Mouse (Mus musculus): ENCODE measurements at regions not wholly inside any gene's neighbourhood (a gene's known extent, or its start where the extent isn't known, plus 50 kb on each side); places are given as distances from the start of the nearest gene placed in this dataset.

GRCm38 (mm10) chr2:128353457-128353856 lies 227.6 kb downstream of the Bcl2l11 start:
- Histone ChIP-seq H3K27ac (replicated peaks; ENCODE audit: insufficient read depth, low read depth, low read length) (no peak overlapping the region), H3K27me3 (ENCODE audit: control insufficient read depth, insufficient read depth, low read length) (no peaks in the 10 kb centered on the region), H3K9ac (ENCODE audit: low read depth, low read length) (no peak overlapping the region), H3K4me1 (ENCODE audit: control insufficient read depth, insufficient read depth, low read length) (no peaks in the 10 kb centered on the region), H3K79me2 (ENCODE audit: control insufficient read depth, insufficient read depth, low read length) (no peaks in the 10 kb centered on the region), H3K4me3 (ENCODE audit: insufficient read depth, low read depth, low read length) (no peak overlapping the region), H3K36me3 (ENCODE audit: control insufficient read depth, insufficient read depth, low read length) (no peaks in the 10 kb centered on the region)
- DNase-seq (ENCODE audit: extremely low read depth, low read depth, low spot score) = no peak
- TF ChIP-seq POLR2A (IDR thresholded peaks at IDR 0.05; ENCODE audit: extremely low read depth, insufficient read depth, low read length) = no peak
- TF ChIP-seq CTCF (IDR thresholded peaks at IDR 0.05; ENCODE audit: low read depth, low read length) = no peak
- 88% methylated on average over 3 of the region's 3 CpGs for whole genome bisulfite sequencing

GRCm38 (mm10) chr2:128356326-128356725 lies 230.5 kb downstream of the Bcl2l11 start:
- H3K27ac ChIP-seq (replicated peaks; ENCODE audit: insufficient read depth, low read depth, low read length) = no peak overlapping the region
- no peaks in the 10 kb centered on the region for H3K27me3 ChIP-seq (ENCODE audit: control insufficient read depth, insufficient read depth, low read length)
- H3K79me2 ChIP-seq (ENCODE audit: control insufficient read depth, insufficient read depth, low read length) = no peaks in the 10 kb centered on the region
- DNase-seq (ENCODE audit: extremely low read depth, low read depth, low spot score) = no peak
- TF ChIP-seq CTCF (IDR thresholded peaks at IDR 0.05; ENCODE audit: low read depth, low read length) (no peak), POLR2A (IDR thresholded peaks at IDR 0.05; ENCODE audit: extremely low read depth, insufficient read depth, low read length) (no peak)
- no peaks in the 10 kb centered on the region for H3K4me1 ChIP-seq (ENCODE audit: control insufficient read depth, insufficient read depth, low read length)
- no peak overlapping the region for H3K4me3 ChIP-seq (ENCODE audit: insufficient read depth, low read depth, low read length)
- 90% methylated on average over 4 of the region's 4 CpGs for WGBS
- H3K36me3 ChIP-seq (ENCODE audit: control insufficient read depth, insufficient read depth, low read length) = no peaks in the 10 kb centered on the region
- no peak overlapping the region for H3K9ac ChIP-seq (ENCODE audit: low read depth, low read length)

DNA sequence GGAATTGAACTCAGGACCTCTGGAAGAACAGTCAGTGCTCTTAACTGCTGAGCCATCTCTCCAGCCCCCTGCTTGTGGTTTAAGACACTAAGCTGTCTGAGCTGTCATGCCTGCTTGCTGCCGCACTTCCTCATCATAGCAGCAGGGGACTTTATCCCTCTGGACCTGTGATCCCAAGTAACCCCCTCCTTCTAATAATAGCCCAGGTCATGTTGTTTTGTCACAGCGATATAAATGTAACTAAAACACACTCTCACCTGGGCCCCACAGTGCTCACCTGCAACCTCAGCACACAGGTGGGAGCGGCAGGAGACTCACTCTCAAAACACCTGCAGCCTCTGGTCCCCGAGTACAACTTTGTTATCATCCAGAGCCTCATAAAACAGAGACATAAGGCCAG lies 231.9 kb upstream of the Spdye4c start:
- no peak overlapping the region for H3K4me3 ChIP-seq (ENCODE audit: insufficient read depth, low read depth, low read length)
- TF ChIP-seq CTCF (IDR thresholded peaks at IDR 0.05; ENCODE audit: low read depth, low read length) = no peak
- no peak for TF ChIP-seq POLR2A (IDR thresholded peaks at IDR 0.05; ENCODE audit: extremely low read depth, insufficient read depth, low read length)
- H3K36me3 ChIP-seq (ENCODE audit: control insufficient read depth, insufficient read depth, low read length) = no peaks in the 10 kb centered on the region
- H3K79me2 ChIP-seq (ENCODE audit: control insufficient read depth, insufficient read depth, low read length) = no peaks in the 10 kb centered on the region
- H3K9ac ChIP-seq (ENCODE audit: low read depth, low read length) = no peak overlapping the region
- no peak overlapping the region for H3K27ac ChIP-seq (replicated peaks; ENCODE audit: insufficient read depth, low read depth, low read length)
- 88% methylated on average over 4 of the region's 4 CpGs for WGBS
- no peaks in the 10 kb centered on the region for H3K4me1 ChIP-seq (ENCODE audit: control insufficient read depth, insufficient read depth, low read length)
- no peaks in the 10 kb centered on the region for H3K27me3 ChIP-seq (ENCODE audit: control insufficient read depth, insufficient read depth, low read length)
- no peak for DNase-seq (ENCODE audit: extremely low read depth, low read depth, low spot score)

DNA sequence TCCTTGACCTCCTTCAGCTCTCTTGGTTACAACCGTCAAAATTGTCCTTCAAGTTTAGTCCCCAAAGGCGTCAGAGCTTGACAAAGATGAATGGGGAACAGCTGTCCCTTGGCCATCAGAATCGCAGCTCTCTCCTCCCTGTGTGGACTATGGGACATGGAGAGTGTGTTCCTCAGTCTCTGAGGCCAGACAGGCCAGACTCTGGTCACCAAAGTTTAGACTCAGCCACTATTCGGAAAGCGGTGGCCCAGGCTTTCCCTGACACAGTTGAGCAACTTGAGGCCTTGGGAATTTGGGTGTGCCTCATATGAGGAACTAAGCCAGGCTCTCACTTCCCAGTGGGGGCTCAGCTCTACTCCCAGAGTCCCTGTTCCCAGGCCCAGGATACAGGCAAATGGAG lies 230.5 kb upstream of the Spdye4c start:
- TF ChIP-seq CTCF (IDR thresholded peaks at IDR 0.05; ENCODE audit: low read depth, low read length) (no peak), POLR2A (IDR thresholded peaks at IDR 0.05; ENCODE audit: extremely low read depth, insufficient read depth, low read length) (no peak)
- Histone ChIP-seq H3K4me3 (ENCODE audit: insufficient read depth, low read depth, low read length) (no peak overlapping the region), H3K36me3 (ENCODE audit: control insufficient read depth, insufficient read depth, low read length) (no peaks in the 10 kb centered on the region), H3K27ac (replicated peaks; ENCODE audit: insufficient read depth, low read depth, low read length) (no peak overlapping the region), H3K27me3 (ENCODE audit: control insufficient read depth, insufficient read depth, low read length) (no peaks in the 10 kb centered on the region), H3K79me2 (ENCODE audit: control insufficient read depth, insufficient read depth, low read length) (no peaks in the 10 kb centered on the region), H3K9ac (ENCODE audit: low read depth, low read length) (no peak overlapping the region), H3K4me1 (ENCODE audit: control insufficient read depth, insufficient read depth, low read length) (peaks cover 2% of the 10 kb centered on the region)
- DNase-seq (ENCODE audit: extremely low read depth, low read depth, low spot score) = no peak
- WGBS = 85% methylated on average over 5 of the region's 5 CpGs

- no peaks in the 10 kb centered on the region for H3K36me3 ChIP-seq (ENCODE audit: control insufficient read depth, insufficient read depth, low read length)
- TF ChIP-seq CTCF (IDR thresholded peaks at IDR 0.05; ENCODE audit: low read depth, low read length) (no peak), POLR2A (IDR thresholded peaks at IDR 0.05; ENCODE audit: extremely low read depth, insufficient read depth, low read length) (no peak)
- WGBS = 82% methylated on average over 1 of the region's 1 CpGs
- no peaks in the 10 kb centered on the region for H3K79me2 ChIP-seq (ENCODE audit: control insufficient read depth, insufficient read depth, low read length)
- H3K9ac ChIP-seq (ENCODE audit: low read depth, low read length) = no peak overlapping the region
- DNase-seq (ENCODE audit: extremely low read depth, low read depth, low spot score) = no peak
- no peak overlapping the region for H3K27ac ChIP-seq (replicated peaks; ENCODE audit: insufficient read depth, low read depth, low read length)
- no peak overlapping the region for H3K4me3 ChIP-seq (ENCODE audit: insufficient read depth, low read depth, low read length)
- H3K4me1 ChIP-seq (ENCODE audit: control insufficient read depth, insufficient read depth, low read length) = peaks cover 2% of the 10 kb centered on the region
- H3K27me3 ChIP-seq (ENCODE audit: control insufficient read depth, insufficient read depth, low read length) = no peaks in the 10 kb centered on the region
Observed at GRCm38 (mm10) chr2:128361436-128361835, 229.6 kb upstream of the Spdye4c start.

- TF ChIP-seq CTCF (IDR thresholded peaks at IDR 0.05; ENCODE audit: low read depth, low read length) (no peak), POLR2A (IDR thresholded peaks at IDR 0.05; ENCODE audit: extremely low read depth, insufficient read depth, low read length) (no peak)
- H3K4me3 ChIP-seq (ENCODE audit: insufficient read depth, low read depth, low read length) = no peak overlapping the region
- H3K79me2 ChIP-seq (ENCODE audit: control insufficient read depth, insufficient read depth, low read length) = no peaks in the 10 kb centered on the region
- H3K27ac ChIP-seq (replicated peaks; ENCODE audit: insufficient read depth, low read depth, low read length) = no peak overlapping the region
- H3K27me3 ChIP-seq (ENCODE audit: control insufficient read depth, insufficient read depth, low read length) = no peaks in the 10 kb centered on the region
- peaks cover 2% of the 10 kb centered on the region for H3K4me1 ChIP-seq (ENCODE audit: control insufficient read depth, insufficient read depth, low read length)
- 37% methylated on average over 14 of the region's 14 CpGs for WGBS
- peak; percentile 17 for DNase-seq (ENCODE audit: extremely low read depth, low read depth, low spot score)
- no peaks in the 10 kb centered on the region for H3K36me3 ChIP-seq (ENCODE audit: control insufficient read depth, insufficient read depth, low read length)
- H3K9ac ChIP-seq (ENCODE audit: low read depth, low read length) = no peak overlapping the region
Observed at GRCm38 (mm10) chr2:128364161-128364560, 226.8 kb upstream of the Spdye4c start.
